Mouse (Mus musculus) intestine, embryonic 16.5 days (tissue): ENCODE data around the gene Asic3. TPM values are rescaled to one million over a fixed set of nuclear protein-coding genes. Genes with fewer than 3 reads are reported as not detected.
A peak's percentile ranks its signal among the peaks of the same experiment; 100 is the strongest.

Experiments
- ATAC-seq: fragments of 200-750 bp; cut with Nextera tagmentation; 2 replicates; pipeline ENCODE4 v1.8.0; 2017; ENCODE audit warnings: moderate TSS enrichment, moderate library complexity
- H3K27ac ChIP-seq: fragments of 300-500 bp; sonication (generic); 2 replicates; pipeline ENCODE4 v1.5.1; 2014; ENCODE audit warnings: mild to moderate bottlenecking, low read length
- H3K27me3 ChIP-seq: fragments of 300-500 bp; sonication (generic); replicated peaks from 2 replicates; pipeline ENCODE4 v1.6.1; 2014; ENCODE audit warnings: low read length, control low read depth, mixed read lengths; ENCODE audit not compliant: control insufficient read depth, insufficient read depth
- H3K36me3 ChIP-seq: fragments of 300-500 bp; sonication (generic); 2 replicates; pipeline ENCODE4 v1.6.1; 2014; ENCODE audit warnings: low read length, control low read depth; ENCODE audit not compliant: control insufficient read depth, insufficient read depth
- H3K4me1 ChIP-seq: fragments of 300-500 bp; sonication (generic); 2 replicates; pipeline ENCODE4 v1.6.1; 2014; ENCODE audit warnings: low read length, control low read depth, mixed read lengths; ENCODE audit not compliant: control insufficient read depth, insufficient read depth
- H3K4me2 ChIP-seq: fragments of 300-500 bp; sonication (generic); 2 replicates; pipeline ENCODE4 v1.6.1; 2014; ENCODE audit warnings: low read depth, low read length, control low read depth
- H3K4me3 ChIP-seq: fragments of 300-500 bp; sonication (generic); 2 replicates; pipeline ENCODE4 v1.5.1; 2014; ENCODE audit warnings: mild to moderate bottlenecking, low read length
- H3K9ac ChIP-seq: fragments of 300-500 bp; sonication (generic); 2 replicates; pipeline ENCODE4 v1.6.1; 2014; ENCODE audit warnings: low read depth, low read length
- H3K9me3 ChIP-seq: fragments of 300-500 bp; sonication (generic); 2 replicates; pipeline ENCODE4 v1.6.1; 2016; ENCODE audit warnings: low read length, control low read depth; ENCODE audit not compliant: control insufficient read depth
- WGBS: fragments of 180-500 bp; shearing (Covaris S2); extraction: QIAGEN DNeasy Blood & Tissue Kit; methylation state at CpG from one replicate; pipeline ENCODE4 v1.1.7; 2014; 5-methylcytosine and 5-hydroxymethylcytosine counted together
- polyA plus RNA-seq: library from polyadenylated mRNA; unstranded; fragments of >200 nt; fragmentation: Nextera tagmentation; extraction: Ambion mirVana; gene quantifications from 2 replicates; pipeline ENCODE4 v1.2.1, GENCODE M21; 2015

The Asic3 gene
- polyA plus RNA-seq, 1 experiment from 2014 or later, result 0.57 TPM

GRCm38 (mm10) chr5:24452030-24452690 lies 39.0 kb downstream of the Asic3 start, which contains the start of gene Agap3:
Agap3 (plus strand) TSS chr5:24452177.
- Histone ChIP-seq H3K4me1 (peaks cover 48% of the 10 kb centered on the region), H3K27ac (peak within 1 kb of the TSS; percentile 91), H3K27me3 (no peaks in the 10 kb centered on the region), H3K9me3 (no peaks in the 10 kb centered on the region), H3K9ac (peak within 1 kb of the TSS; percentile 90), H3K36me3 (no peaks in the 10 kb centered on the region), H3K4me2 (peak within 1 kb of the TSS; percentile 96), H3K4me3 (peak within 1 kb of the TSS; percentile 93)
- under 1% methylated on average over 64 of the region's 85 CpGs for WGBS
- ATAC-seq, result no peak

GRCm38 (mm10) chr5:24452691-24453233 lies 39.6 kb downstream of the Asic3 start:
- Histone ChIP-seq H3K9me3 (no peaks in the 10 kb centered on the region), H3K27ac (peak overlapping the region; percentile 89), H3K4me3 (peak overlapping the region; percentile 93), H3K4me1 (peaks cover 45% of the 10 kb centered on the region), H3K27me3 (no peaks in the 10 kb centered on the region), H3K9ac (peak overlapping the region; percentile 90), H3K36me3 (no peaks in the 10 kb centered on the region), H3K4me2 (peak overlapping the region; percentile 96)
- under 1% methylated on average over 26 of the region's 29 CpGs for WGBS
- peak; percentile 21; the same call in 1 of the 2 replicates for ATAC-seq

DNA sequence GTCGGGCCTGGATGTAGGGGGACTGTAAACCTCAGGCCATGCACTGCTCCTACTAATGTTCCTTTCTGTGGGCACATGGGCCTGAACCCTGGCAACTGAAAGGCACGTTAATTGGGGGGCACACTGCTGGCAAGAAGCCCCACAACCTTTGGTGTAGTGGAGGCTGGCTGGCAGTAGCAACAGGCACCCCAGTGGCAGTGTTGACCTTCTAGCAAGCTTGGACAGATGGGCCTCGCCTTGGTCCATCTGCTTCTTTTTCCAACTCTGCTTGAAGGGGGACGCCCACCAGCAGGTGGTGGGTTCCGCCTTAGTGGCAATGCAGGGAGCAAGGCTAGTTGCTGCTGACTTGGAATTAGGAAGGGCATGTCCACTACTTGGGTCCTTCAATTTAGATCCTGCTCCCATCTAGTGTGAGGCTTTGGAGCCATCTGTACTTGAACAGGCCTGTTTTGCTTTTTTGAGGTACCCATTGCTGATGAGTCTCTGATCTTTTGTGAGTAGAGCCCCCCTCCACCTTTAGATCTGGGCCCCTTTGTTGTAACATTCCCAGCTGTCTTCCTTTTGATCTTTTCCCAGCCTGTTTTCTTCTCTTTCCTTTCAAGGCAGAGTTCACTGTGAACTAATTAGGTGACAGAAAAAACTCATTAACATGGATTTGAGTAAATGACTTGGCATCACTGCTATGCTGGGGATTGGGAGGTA lies 40.2 kb downstream of the Asic3 start:
- Histone ChIP-seq H3K9me3 (no peaks in the 10 kb centered on the region), H3K36me3 (no peaks in the 10 kb centered on the region), H3K9ac (peak overlapping the region; percentile 90), H3K4me1 (peaks cover 40% of the 10 kb centered on the region), H3K27ac (peak overlapping the region; percentile 51), H3K27me3 (no peaks in the 10 kb centered on the region), H3K4me2 (peak overlapping the region; percentile 96), H3K4me3 (peak overlapping the region; percentile 93)
- ATAC-seq, result no peak
- WGBS, result 18% methylated on average over 5 of the region's 5 CpGs

- H3K27ac ChIP-seq, result no peak overlapping the region
- WGBS, result 14% methylated on average over 2 of the region's 2 CpGs
- no peak overlapping the region for H3K4me3 ChIP-seq
Observed at GRCm38 (mm10) chr5:24453985-24454303, 40.8 kb downstream of the Asic3 start.

GRCm38 (mm10) chr5:24455076-24455475 lies 41.9 kb downstream of the Asic3 start:
- no peaks in the 10 kb centered on the region for H3K9me3 ChIP-seq
- WGBS, result 69% methylated on average over 3 of the region's 3 CpGs
- no peak overlapping the region for H3K4me3 ChIP-seq
- H3K27me3 ChIP-seq, result no peaks in the 10 kb centered on the region
- no peaks in the 10 kb centered on the region for H3K36me3 ChIP-seq
- peak overlapping the region; percentile 7; the same call in 1 of the 2 replicates for H3K4me2 ChIP-seq
- peak overlapping the region; percentile 50; the same call in 1 of the 2 replicates for H3K27ac ChIP-seq
- no peak for ATAC-seq
- peaks cover 40% of the 10 kb centered on the region for H3K4me1 ChIP-seq
- 0 out of 2 replicates have a peak overlapping the region, but pooled peaks have one; percentile 24 for H3K9ac ChIP-seq

More at GRCm38 (mm10) chr5:24453985-24454303, 40.8 kb downstream of the Asic3 start:
- Histone ChIP-seq H3K9me3 (no peaks in the 10 kb centered on the region), H3K36me3 (no peaks in the 10 kb centered on the region), H3K27me3 (no peaks in the 10 kb centered on the region), H3K4me2 (peak overlapping the region; percentile 96), H3K4me1 (peaks cover 40% of the 10 kb centered on the region), H3K9ac (no peak overlapping the region)
- ATAC-seq, result no peak

DNA sequence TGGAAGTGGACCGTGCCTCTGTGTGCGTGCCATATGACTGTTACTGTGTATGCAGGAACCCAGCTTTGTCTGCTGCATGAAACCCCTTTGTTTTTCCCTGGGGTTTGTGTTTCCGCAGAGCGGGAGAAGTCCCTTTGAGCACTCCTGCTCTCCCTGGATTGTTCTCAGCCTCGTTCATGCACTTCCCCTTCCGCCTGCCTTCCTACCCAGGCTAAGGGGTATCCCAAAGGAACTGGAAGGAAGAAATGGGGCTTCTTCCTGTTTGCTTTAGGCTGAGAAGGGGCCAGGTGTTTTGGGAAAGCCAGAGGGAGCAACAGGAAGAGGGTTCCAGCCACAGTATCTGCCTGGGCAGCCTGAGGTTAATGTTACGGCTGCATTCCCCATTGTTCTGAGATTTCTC lies 42.4 kb downstream of the Asic3 start:
- H3K4me3 ChIP-seq, result no peak overlapping the region
- no peak for ATAC-seq
- H3K9ac ChIP-seq, result 0 out of 2 replicates have a peak overlapping the region, but pooled peaks have one; percentile 24
- 67% methylated on average over 7 of the region's 7 CpGs for WGBS
- peaks cover 40% of the 10 kb centered on the region for H3K4me1 ChIP-seq
- H3K9me3 ChIP-seq, result no peaks in the 10 kb centered on the region
- no peaks in the 10 kb centered on the region for H3K36me3 ChIP-seq
- no peaks in the 10 kb centered on the region for H3K27me3 ChIP-seq
- peak overlapping the region; percentile 50; the same call in 1 of the 2 replicates for H3K27ac ChIP-seq
- peak overlapping the region; percentile 7; the same call in 1 of the 2 replicates for H3K4me2 ChIP-seq

DNA sequence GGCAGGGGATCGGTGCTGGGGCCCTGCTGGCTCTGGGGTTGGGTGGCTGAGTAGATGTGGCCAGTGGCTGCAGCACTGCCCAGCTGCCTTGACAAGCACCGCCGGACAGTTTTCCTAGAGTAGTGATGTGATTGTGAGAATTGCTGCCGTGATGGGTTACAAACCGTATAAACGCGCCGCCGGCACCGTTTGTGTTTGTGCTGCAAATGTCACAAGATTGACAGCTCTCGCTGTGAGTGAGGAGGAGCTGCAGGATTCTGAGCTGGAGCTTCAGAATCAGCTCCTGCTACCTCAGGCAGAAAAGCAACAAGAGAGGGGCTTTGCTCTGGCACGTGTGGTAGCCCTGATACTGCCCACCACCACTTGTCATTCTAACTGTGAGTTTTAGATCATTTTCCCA lies 53.6 kb downstream of the Asic3 start:
- Histone ChIP-seq H3K4me3 (no peak overlapping the region), H3K4me1 (0 out of 2 replicates have a peak, but pooled peaks cover 3% of the 10 kb centered on the region), H3K4me2 (no peak overlapping the region), H3K27me3 (no peaks in the 10 kb centered on the region), H3K36me3 (no peaks in the 10 kb centered on the region), H3K27ac (no peak overlapping the region), H3K9ac (no peak overlapping the region), H3K9me3 (no peaks in the 10 kb centered on the region)
- WGBS, result 66% methylated on average over 12 of the region's 12 CpGs
- ATAC-seq, result no peak

Other genes with a start within 250 kb of the Asic3 start
- gene Nupl2, start 248.4 kb upstream of the Asic3 start, polyA plus RNA-seq, result 9.6 and 11.2 TPM in 2 replicates
- gene Kcnh2, start 61.8 kb upstream of the Asic3 start, polyA plus RNA-seq, result 3.1 and 5.8 TPM in 2 replicates
- gene Nos3, start 48.6 kb upstream of the Asic3 start, polyA plus RNA-seq, result 7.0 and 7.7 TPM in 2 replicates
- 1.7 and 2.0 TPM in 2 replicates for gene Atg9b, start 21.2 kb upstream of the Asic3 start, polyA plus RNA-seq
- gene Abcb8, start 19.7 kb upstream of the Asic3 start, polyA plus RNA-seq, result 89.8 and 91.3 TPM in 2 replicates
- 37.0 and 38.1 TPM in 2 replicates for gene Cdk5, start 10.1 kb downstream of the Asic3 start, polyA plus RNA-seq
- gene Slc4a2, start 10.4 kb downstream of the Asic3 start, polyA plus RNA-seq, result 52.7 and 59.2 TPM in 2 replicates
- 113 and 117 TPM in 2 replicates for gene Fastk, start 31.9 kb downstream of the Asic3 start, polyA plus RNA-seq
- gene Tmub1, start 34.5 kb downstream of the Asic3 start, polyA plus RNA-seq, result 28.5 and 28.7 TPM in 2 replicates
- 10.2 and 10.7 TPM in 2 replicates for gene Agap3, start 38.8 kb downstream of the Asic3 start, polyA plus RNA-seq
- 0.04 TPM in 1 of 2 replicates, not detected in the other for gene Gbx1, start 113.8 kb downstream of the Asic3 start, polyA plus RNA-seq
- 0.16 and 0.29 TPM in 2 replicates for gene Asb10, start 127.6 kb downstream of the Asic3 start, polyA plus RNA-seq
- not detected in 2 replicates for gene 4931409K22Rik, start 143.4 kb downstream of the Asic3 start, polyA plus RNA-seq
- 75.0 and 82.7 TPM in 2 replicates for gene Abcf2, start 164.1 kb downstream of the Asic3 start, polyA plus RNA-seq
- 16.3 and 18.0 TPM in 2 replicates for gene Chpf2, start 173.3 kb downstream of the Asic3 start, polyA plus RNA-seq
- gene Smarcd3, start 211.0 kb downstream of the Asic3 start, polyA plus RNA-seq, result 9.5 and 10.0 TPM in 2 replicates